Mouse (Mus musculus): Measurements from ENCODE around the gene Gm49510.
"Not testable (repeated sequence)": the region's sequence is repeated elsewhere in the genome, so short reads cannot be mapped to it uniquely, and the experiment has no call there.

Gm49510 gene

GRCm38 (mm10) chr15:78878792-78879516 lies 20.5 kb upstream of the Gm49510 start:
- DNase-seq (ENCODE audit: low spot score), result not testable (repeated sequence)

- DNase-seq (ENCODE audit: low spot score), result no peak
Measured at GRCm38 (mm10) chr15:78880432-78880831, 19.0 kb upstream of the Gm49510 start.

GRCm38 (mm10) chr15:78881828-78882227 lies 17.6 kb upstream of the Gm49510 start:
- DNase-seq (ENCODE audit: low spot score), result no peak

- DNase-seq (ENCODE audit: low spot score), result no peak
Measured at GRCm38 (mm10) chr15:78889401-78889853, 10.0 kb upstream of the Gm49510 start.

- DNase-seq (ENCODE audit: low spot score), result no peak
Measured at GRCm38 (mm10) chr15:78892440-78892839, 7.0 kb upstream of the Gm49510 start.

GRCm38 (mm10) chr15:78894726-78895125 lies 4.7 kb upstream of the Gm49510 start:
- no peak for DNase-seq (ENCODE audit: low spot score)

GRCm38 (mm10) chr15:78895741-78896140 lies 3.7 kb upstream of the Gm49510 start:
- DNase-seq (ENCODE audit: low spot score), result no peak

- no peak for DNase-seq (ENCODE audit: low spot score)
Measured at GRCm38 (mm10) chr15:78896149-78896548, 3.3 kb upstream of the Gm49510 start.

- no peak for DNase-seq (ENCODE audit: low spot score)
Measured at GRCm38 (mm10) chr15:78897488-78897887, 2.0 kb upstream of the Gm49510 start.

GRCm38 (mm10) chr15:78898507-78899001 lies 913 bp upstream of the Gm49510 start:
- no peak for DNase-seq (ENCODE audit: low spot score)

GRCm38 (mm10) chr15:78899740-78900584 lies 495 bp downstream of the Gm49510 start, which contains the start of gene Sh3bp1:
Sh3bp1 (plus strand) TSS chr15:78899768.
- DNase-seq (ENCODE audit: low spot score), result no peak

- DNase-seq (ENCODE audit: low spot score), result no peak
Measured at GRCm38 (mm10) chr15:78900585-78901421, 1.3 kb downstream of the Gm49510 start.

GRCm38 (mm10) chr15:78901422-78901789 lies 1.9 kb downstream of the Gm49510 start:
- no peak for DNase-seq (ENCODE audit: low spot score)

- peak; percentile 85 for DNase-seq (ENCODE audit: low spot score)
Measured at GRCm38 (mm10) chr15:78903243-78903642, 3.8 kb downstream of the Gm49510 start.

- DNase-seq (ENCODE audit: low spot score), result no peak
Measured at GRCm38 (mm10) chr15:78908399-78908798, 8.9 kb downstream of the Gm49510 start.

- no peak for DNase-seq (ENCODE audit: low spot score)
Measured at GRCm38 (mm10) chr15:78908982-78909381, 9.5 kb downstream of the Gm49510 start.

GRCm38 (mm10) chr15:78912040-78912439 lies 12.6 kb downstream of the Gm49510 start:
- DNase-seq (ENCODE audit: low spot score), result no peak

- DNase-seq (ENCODE audit: low spot score), result peak; percentile 83
Measured at GRCm38 (mm10) chr15:78913632-78914090, 14.2 kb downstream of the Gm49510 start, which contains the start of gene Pdxp. Pdxp (plus strand) TSS chr15:78913919.

GRCm38 (mm10) chr15:78914091-78914822 lies 14.8 kb downstream of the Gm49510 start:
- no peak for DNase-seq (ENCODE audit: low spot score)

- no peak for DNase-seq (ENCODE audit: low spot score)
Measured at GRCm38 (mm10) chr15:78914823-78915659, 15.6 kb downstream of the Gm49510 start.

All from ovary, postnatal 14 days (tissue).